Mouse (Mus musculus): Measurements from ENCODE around the gene Macrod2.

The Macrod2 gene

GRCm38 (mm10) chr2:140395179-140395578 lies at the start of gene Macrod2:
Gene Macrod2 (plus strand): TSS chr2:140395309.
- peak; percentile 99 for DNase-seq

- no peak for DNase-seq
Measured at GRCm38 (mm10) chr2:140359905-140360304, 35.2 kb upstream of the Macrod2 start.

- no peak for DNase-seq
Measured at GRCm38 (mm10) chr2:140364804-140365203, 30.3 kb upstream of the Macrod2 start.

GRCm38 (mm10) chr2:140389525-140389924 lies 5.6 kb upstream of the Macrod2 start, which contains the start of gene Sel1l2:
Gene Sel1l2 (minus strand): TSS chr2:140389706.
- DNase-seq: no peak

- peak; percentile 60 for DNase-seq
Measured at GRCm38 (mm10) chr2:140395744-140396231, 679 bp downstream of the Macrod2 start.

GRCm38 (mm10) chr2:140425844-140426243 lies 30.7 kb downstream of the Macrod2 start:
- no peak for DNase-seq

GRCm38 (mm10) chr2:140427283-140427682 lies 32.2 kb downstream of the Macrod2 start:
- peak; percentile 4 for DNase-seq

GRCm38 (mm10) chr2:140439081-140439480 lies 44.0 kb downstream of the Macrod2 start:
- DNase-seq: no peak

- no peak for DNase-seq
Measured at GRCm38 (mm10) chr2:140448636-140449035, 53.5 kb downstream of the Macrod2 start.

- DNase-seq: no peak
Measured at GRCm38 (mm10) chr2:140475770-140476169, 80.7 kb downstream of the Macrod2 start.

GRCm38 (mm10) chr2:140476891-140477290 lies 81.8 kb downstream of the Macrod2 start:
- no peak for DNase-seq

- DNase-seq: no peak
Measured at GRCm38 (mm10) chr2:140482604-140483003, 87.5 kb downstream of the Macrod2 start.

GRCm38 (mm10) chr2:140497688-140498087 lies 102.6 kb downstream of the Macrod2 start:
- no peak for DNase-seq

GRCm38 (mm10) chr2:140500951-140501350 lies 105.8 kb downstream of the Macrod2 start:
- peak; percentile 57 for DNase-seq

GRCm38 (mm10) chr2:140521472-140521871 lies 126.4 kb downstream of the Macrod2 start:
- no peak for DNase-seq

GRCm38 (mm10) chr2:140530214-140530613 lies 135.1 kb downstream of the Macrod2 start:
- no peak for DNase-seq

GRCm38 (mm10) chr2:140532024-140532423 lies 136.9 kb downstream of the Macrod2 start:
- DNase-seq: no peak

- no peak for DNase-seq
Measured at GRCm38 (mm10) chr2:140532859-140533519, 137.9 kb downstream of the Macrod2 start.

GRCm38 (mm10) chr2:140533621-140534020 lies 138.5 kb downstream of the Macrod2 start:
- DNase-seq: no peak

- DNase-seq: no peak
Measured at GRCm38 (mm10) chr2:140534583-140534982, 139.5 kb downstream of the Macrod2 start.

- no peak for DNase-seq
Measured at GRCm38 (mm10) chr2:140535832-140536571, 140.9 kb downstream of the Macrod2 start.

- DNase-seq: no peak
Measured at GRCm38 (mm10) chr2:140549286-140549685, 154.2 kb downstream of the Macrod2 start.

- DNase-seq: no peak
Measured at GRCm38 (mm10) chr2:140561426-140561825, 166.3 kb downstream of the Macrod2 start.

GRCm38 (mm10) chr2:140570874-140571273 lies 175.8 kb downstream of the Macrod2 start:
- DNase-seq: no peak

Data from cerebellum, adult 11 months (tissue).